Mouse (Mus musculus) heart, adult 11 months (tissue): Measurements from ENCODE around the gene Hk1.
A peak's percentile ranks its signal among the peaks of the same experiment; 100 is the strongest.

Experiments used
- DNase-seq: peaks from one replicate; pipeline ENCODE4 v3.0.0; 2022

Hk1 gene

DNA sequence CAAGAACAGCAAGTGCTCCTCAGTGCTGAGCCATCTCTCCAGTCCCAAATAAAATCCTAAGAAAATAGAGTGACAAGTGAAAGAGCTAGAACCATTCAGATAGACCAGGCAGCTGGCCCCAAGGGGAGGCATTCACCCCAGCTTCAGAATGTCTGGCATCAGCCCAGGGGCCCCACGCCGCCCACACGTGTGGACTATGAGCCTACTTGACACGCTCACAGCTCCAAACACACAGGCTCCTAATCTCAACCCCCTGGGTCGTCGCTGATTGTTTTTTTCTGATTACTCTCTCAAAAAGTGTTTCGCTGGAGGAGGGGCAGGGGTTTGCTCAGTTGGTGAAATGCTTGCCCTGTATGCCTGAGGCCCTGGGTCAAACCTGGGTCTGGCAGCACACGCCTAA lies 63.2 kb downstream of the Hk1 start:
- no peak for DNase-seq

- peak; percentile 96 for DNase-seq
Observed at GRCm38 (mm10) chr10:62313885-62314424, 65.8 kb downstream of the Hk1 start.

- no peak for DNase-seq
Observed at GRCm38 (mm10) chr10:62313140-62313539, 66.6 kb downstream of the Hk1 start.

- peak; percentile 98 for DNase-seq
Observed at GRCm38 (mm10) chr10:62311464-62311863, 68.2 kb downstream of the Hk1 start.

GRCm38 (mm10) chr10:62310259-62311039 lies 69.3 kb downstream of the Hk1 start:
- peak; percentile 84 for DNase-seq

- no peak for DNase-seq
Observed at GRCm38 (mm10) chr10:62309593-62309992, 70.1 kb downstream of the Hk1 start.

DNA sequence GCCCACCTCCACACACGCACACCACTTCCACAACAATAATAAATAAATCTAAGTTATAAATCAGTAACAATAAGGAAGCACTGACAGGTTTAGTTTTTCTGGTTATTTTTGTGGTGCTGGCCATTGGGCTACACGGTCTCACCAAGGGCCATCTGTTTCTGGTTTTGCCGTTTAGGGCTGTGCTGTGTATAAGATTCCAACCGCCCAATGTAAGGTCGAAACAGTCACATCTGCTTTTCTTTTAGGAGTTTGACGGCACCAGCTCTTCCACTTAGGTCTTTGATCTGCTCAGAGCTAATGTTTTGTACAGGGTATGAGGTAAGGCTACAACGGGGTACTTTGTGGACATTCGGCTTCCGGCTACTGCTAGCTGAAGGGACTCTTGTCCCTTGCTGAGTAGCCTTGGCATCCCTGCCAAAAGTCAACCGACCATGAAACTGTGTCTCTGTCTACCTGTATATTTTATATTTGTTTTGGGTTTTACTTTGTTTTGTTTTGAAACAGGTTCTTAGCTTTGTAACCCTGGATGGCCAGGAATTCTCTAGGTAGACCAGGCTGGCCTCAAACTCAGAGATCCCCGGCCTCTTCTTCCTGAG lies 70.7 kb downstream of the Hk1 start:
- DNase-seq, result peak; percentile 55

DNA sequence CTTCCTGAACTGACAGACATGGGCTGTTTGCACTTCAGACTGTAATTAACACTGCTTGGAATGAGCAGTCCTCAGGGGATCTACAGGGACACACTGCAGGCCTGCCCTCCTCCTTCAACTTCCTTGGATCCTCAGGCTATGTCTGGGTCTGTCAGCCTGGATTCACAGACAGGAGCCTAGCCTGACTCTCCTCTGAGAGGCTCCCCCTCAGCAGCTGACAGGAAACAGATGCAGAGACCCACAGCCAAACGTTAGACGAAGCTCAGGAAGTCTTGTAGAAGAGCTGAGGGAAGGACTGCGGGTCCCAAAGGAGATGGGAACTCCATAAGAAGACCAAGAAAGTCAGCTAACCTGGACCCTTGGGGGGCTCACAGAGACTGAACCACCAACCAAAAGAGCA lies 73.2 kb downstream of the Hk1 start:
- DNase-seq, result peak; percentile 96

DNA sequence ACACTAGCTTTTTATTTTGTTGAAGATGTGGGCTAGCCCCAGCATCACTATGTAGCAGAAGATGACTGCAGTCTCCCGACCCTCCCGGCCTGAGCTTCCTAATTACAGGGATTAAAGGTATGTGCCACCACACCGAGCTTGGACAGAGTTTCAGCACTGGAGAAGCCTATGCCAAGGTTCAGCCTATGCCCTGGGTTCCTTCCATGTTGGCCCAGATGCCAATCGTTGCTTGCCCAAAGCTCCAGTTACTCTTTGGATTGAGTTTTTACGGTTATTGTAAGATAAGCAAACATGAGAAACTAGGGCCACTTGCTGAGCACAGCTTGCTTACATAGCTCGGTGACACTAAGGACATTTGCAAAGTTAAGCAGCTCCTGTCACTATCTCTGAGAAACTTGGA lies 74.6 kb downstream of the Hk1 start:
- DNase-seq, result no peak

GRCm38 (mm10) chr10:62300006-62300827 lies 79.5 kb downstream of the Hk1 start:
- DNase-seq, result peak; percentile 96

- DNase-seq, result no peak
Observed at GRCm38 (mm10) chr10:62296086-62296872, 83.4 kb downstream of the Hk1 start.

GRCm38 (mm10) chr10:62294112-62294511 lies 85.6 kb downstream of the Hk1 start:
- DNase-seq, result no peak

DNA sequence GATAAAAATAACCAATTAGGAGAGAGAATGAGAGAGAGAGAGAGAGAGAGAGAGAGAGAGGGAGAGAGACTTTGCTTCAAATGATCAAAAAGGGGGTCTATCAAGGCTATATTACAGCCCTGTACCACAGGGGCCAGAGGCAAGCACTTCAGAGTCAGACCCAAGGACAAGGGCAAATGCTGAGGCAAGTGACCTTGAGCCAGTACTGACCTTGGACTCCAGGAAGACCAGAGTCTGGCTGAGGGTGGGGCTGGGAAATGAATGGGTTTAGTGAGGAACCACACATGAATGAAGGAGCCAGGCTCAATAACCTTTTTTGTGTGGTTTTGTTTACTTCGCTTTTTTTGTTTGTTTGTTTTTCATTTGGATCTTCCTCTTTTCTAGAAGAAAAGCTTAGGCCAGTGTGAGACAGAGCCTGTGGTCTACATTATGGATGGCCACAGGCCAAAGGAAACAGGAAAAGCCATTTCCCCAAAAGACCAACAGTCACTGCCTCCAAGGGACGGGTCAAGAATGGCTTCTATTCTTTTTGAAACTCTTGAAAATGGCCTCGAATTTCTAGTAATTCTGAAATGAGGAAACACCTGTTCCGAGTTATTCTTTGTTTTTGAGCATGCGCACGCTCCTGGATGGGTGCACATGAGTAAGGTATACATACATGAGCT lies 92.1 kb downstream of the Hk1 start:
- peak; percentile 95 for DNase-seq

GRCm38 (mm10) chr10:62283206-62283792 lies 96.4 kb downstream of the Hk1 start:
- no peak for DNase-seq

DNA sequence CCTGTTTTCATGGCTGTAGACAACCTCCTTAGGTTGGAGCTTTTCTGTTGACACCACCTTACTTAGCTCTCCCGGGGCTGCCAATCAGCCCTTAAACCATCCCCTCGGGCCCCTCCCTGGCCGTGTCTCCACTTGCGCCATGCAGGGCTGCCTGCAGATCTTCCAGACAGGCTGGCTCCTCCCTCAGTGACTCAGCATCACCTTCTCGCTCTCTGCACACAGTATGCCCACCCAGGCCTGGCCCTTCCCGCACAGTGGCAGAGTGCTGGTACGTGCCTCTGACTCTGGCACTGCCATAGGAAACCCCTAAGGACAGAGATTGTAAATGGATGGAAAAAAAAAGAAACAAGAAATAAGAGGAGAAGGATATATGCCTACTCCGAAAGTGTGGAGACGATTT lies 96.9 kb downstream of the Hk1 start:
- DNase-seq, result no peak

DNA sequence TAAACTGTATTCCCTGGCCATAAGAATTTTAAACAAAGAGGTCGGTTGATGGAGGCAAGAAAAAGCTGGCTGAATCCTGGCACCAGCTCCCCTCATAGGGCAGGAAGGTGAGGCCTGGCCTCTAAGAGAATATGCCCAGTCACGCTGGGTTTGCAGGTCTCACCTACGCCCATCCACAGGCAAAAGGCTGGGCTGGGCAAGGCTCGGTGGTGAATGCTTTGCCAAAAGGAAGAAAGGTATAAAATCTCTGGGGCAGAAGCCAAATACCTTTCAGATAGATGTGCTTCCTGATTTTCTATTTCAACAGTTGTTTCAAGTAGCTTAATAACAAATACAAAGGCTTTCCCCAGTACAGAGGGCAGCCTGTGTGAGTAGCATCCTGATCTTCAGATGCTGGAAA lies 100.0 kb downstream of the Hk1 start:
- DNase-seq, result no peak

DNA sequence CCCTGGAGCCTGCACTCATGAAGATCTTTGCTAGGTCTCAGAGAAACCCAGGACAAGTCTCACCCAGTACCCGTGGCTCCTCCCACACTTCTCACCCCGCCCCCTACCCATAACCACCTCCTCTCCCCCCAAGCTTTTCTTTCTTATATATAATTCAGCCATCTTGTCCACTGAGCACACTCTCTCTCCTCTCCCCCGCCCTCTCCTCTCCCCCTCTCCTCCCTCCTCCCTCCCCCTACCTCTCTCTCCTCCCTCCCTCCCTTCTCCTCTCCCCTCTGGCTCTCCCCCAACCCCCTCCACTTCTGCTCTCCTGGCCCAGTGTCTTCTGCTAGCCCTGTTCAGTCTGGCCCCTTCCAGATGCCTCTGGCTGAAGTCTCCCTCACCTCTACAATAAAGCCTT lies 100.6 kb downstream of the Hk1 start:
- DNase-seq, result no peak

DNA sequence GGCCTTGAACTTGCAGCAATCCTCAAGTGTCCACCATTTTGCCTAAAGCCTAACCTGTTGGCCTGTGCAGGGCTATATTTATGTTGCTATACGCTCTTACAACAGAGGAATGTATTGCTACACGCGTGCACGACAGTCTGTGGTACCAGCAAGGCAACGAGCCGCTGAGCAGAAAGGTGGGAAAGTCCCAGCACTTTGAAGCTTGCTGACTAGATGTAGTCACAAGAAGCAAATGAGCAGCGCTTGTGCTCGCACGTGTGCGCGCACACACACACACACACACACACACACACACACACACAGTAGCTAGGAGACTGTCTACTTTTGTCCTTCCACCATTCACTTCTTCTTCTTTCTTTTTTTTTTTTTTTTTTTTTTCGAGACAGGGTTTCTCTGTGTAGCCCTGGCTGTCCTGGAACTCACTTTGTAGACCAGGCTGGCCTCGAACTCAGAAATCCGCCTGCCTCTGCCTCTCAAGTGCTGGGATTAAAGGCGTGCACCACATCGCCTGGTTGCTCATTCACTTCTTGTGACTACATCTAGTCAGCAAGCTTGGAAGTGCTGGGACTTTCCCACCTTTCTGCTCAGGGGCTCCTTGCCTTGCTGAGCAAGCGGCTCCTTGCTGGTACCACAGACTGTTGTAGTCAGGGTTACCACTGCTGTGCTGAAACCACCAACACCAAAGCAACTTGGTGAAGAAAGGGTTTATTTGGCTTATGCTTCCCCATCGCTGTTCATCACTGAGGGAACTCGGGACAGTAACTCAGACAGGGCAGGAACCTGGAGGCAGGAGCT lies 102.0 kb downstream of the Hk1 start:
- no peak for DNase-seq

- peak; percentile 96 for DNase-seq
Observed at GRCm38 (mm10) chr10:62275235-62275634, 104.5 kb downstream of the Hk1 start.

DNA sequence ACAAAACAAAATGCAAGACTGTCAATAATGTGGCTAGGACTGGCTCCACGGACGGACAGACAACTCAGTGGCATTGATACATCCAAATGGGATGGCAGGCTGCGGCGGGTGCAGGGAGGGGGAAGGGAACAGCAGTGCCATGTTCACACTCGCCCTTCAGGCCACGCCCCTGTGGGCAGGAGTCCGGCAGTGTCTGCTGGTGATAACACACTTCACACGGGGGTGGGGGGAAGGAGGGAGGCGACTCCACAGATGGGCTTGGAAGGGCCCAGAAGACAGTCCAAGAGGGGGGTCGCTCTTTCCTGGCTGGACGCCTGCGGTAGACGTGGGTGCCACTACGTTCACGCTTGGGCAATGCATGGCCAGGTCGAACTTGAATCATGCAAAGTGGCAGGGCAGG lies 110.4 kb downstream of the Hk1 start:
- DNase-seq, result no peak

- no peak for DNase-seq
Observed at GRCm38 (mm10) chr10:62264299-62264698, 115.4 kb downstream of the Hk1 start.
